8 mouse cellular contexts compared by ENCODE assay signal in the genomic region with DNA sequence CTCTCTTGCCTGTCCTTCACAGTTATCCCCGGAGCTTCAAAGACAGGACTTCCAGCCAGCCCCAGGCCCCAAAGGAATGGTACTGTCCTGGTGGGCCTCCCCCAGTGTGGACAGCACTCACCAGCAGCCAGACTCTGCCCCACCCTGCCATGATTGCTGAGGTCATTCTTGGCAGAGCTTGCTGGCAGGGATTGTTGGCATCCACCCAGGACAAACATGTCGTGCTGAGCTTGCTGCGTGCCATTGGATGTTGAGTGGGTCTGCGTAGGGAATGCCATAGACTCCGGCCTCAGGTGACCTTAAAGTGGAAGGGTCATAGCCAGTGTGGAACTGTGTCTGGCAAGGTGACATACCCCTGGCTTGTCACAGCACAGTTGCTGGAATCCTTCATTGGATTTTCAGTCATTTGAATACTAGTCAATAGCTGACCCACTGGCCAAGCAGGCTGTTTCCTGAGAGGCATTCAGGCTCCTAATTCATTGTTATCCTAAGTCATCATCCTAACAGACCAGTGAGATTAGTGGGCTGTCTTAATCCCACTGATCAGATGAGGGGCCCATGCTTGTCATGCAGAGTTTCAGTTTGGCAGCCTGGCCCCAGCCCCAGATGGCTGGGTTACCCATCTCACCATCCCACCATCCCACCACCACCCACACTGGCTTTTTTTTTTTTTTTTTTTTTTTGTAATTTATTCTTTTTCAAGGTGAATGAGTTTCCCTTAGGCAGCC. TPM values are rescaled to one million over a fixed set of nuclear protein-coding genes. Genes with fewer than 3 reads are reported as not detected.
A peak's percentile ranks its signal among the peaks of the same experiment; 100 is the strongest.
DNase-seq lines count a peak whose midpoint lies in the region; ATAC-seq and TF ChIP-seq lines count a peak whose summit lies in the region.
"Had no signal": no experiment of that assay in that cellular context is flagged by ENCODE, and none has a peak within 500 bp of the region (broad histone marks: within the 10 kb centered on the region; RNA-seq: fewer than 3 reads in every experiment).

No protein-coding gene starts in this region.

- H3K4me3 ChIP-seq in heart, embryonic 13.5 days = no peak overlapping the region
- H3K4me3 ChIP-seq in liver, adult 2 months (ENCODE audit: insufficient read depth, low read depth, low read length) = no peak overlapping the region
- H3K4me3 ChIP-seq: megakaryocyte, embryonic 14.5 days had no signal

- peak; percentile 88 to 91 for DNase-seq in adrenal gland, postnatal 36 days
- peak; percentile 74 for DNase-seq in fibroblast of lung, adult 2 months (ENCODE audit: low read depth)
- DNase-seq in kidney, postnatal 25 days = peak; percentile 91 to 93
- DNase-seq in liver, adult 2 months (ENCODE audit: extremely low read depth, low read depth, low spot score) = peak; percentile 89
- DNase-seq in retina, embryonic 14.5 days (ENCODE audit: low spot score) = peak; percentile 21

- peak overlapping the region; percentile 39; the same call in 1 of the 2 replicates for H3K9ac ChIP-seq in heart, embryonic 13.5 days
- H3K9ac ChIP-seq in liver, adult 2 months (ENCODE audit: low read depth, low read length) = no peak overlapping the region

- no peak for TF ChIP-seq POLR2A in liver, adult 2 months (IDR thresholded peaks at IDR 0.05; ENCODE audit: extremely low read depth, insufficient read depth, low read length)

- peak overlapping the region; percentile 89 for H3K27ac ChIP-seq in heart, embryonic 13.5 days (replicated peaks)
- H3K27ac ChIP-seq in liver, adult 2 months (replicated peaks; ENCODE audit: insufficient read depth, low read depth, low read length) = no peak overlapping the region

- TF ChIP-seq CTCF in liver, adult 2 months (IDR thresholded peaks at IDR 0.05; ENCODE audit: low read depth, low read length) = no peak

- H3K79me2 ChIP-seq in liver, adult 2 months (ENCODE audit: control insufficient read depth, insufficient read depth, low read length) = no peaks in the 10 kb centered on the region

- peak; percentile 74 for ATAC-seq in heart, embryonic 13.5 days (ENCODE audit: extremely low read depth, insufficient number of reproducible peaks, low FRiP score, low TSS enrichment)
- ATAC-seq in CD4-positive, CD25-positive, alpha-beta regulatory T cell, adult 4 months = no peak

- H3K9me3 ChIP-seq in heart, embryonic 13.5 days = no peaks in the 10 kb centered on the region; the same call in 1 of the 2 replicates

- H3K27me3 ChIP-seq in heart, embryonic 13.5 days (replicated peaks) = no peaks in the 10 kb centered on the region
- peaks cover 10% of the 10 kb centered on the region for H3K27me3 ChIP-seq in liver, adult 2 months (ENCODE audit: control insufficient read depth, insufficient read depth, low read length)

- WGBS in heart, embryonic 13.5 days = 7% methylated on average over 5 of the region's 5 CpGs
- 11% methylated on average over 5 of the region's 5 CpGs for WGBS in liver, adult 2 months

- peaks cover 16% of the 10 kb centered on the region for H3K36me3 ChIP-seq in heart, embryonic 13.5 days
- H3K36me3 ChIP-seq in liver, adult 2 months (ENCODE audit: control insufficient read depth, insufficient read depth, low read length) = no peaks in the 10 kb centered on the region

- H3K4me1 ChIP-seq in heart, embryonic 13.5 days = peaks cover 54% of the 10 kb centered on the region
- no peaks in the 10 kb centered on the region for H3K4me1 ChIP-seq in liver, adult 2 months (ENCODE audit: control insufficient read depth, insufficient read depth, low read length)
- H3K4me1 ChIP-seq: megakaryocyte, embryonic 14.5 days had no signal

- H3K4me2 ChIP-seq in heart, embryonic 13.5 days = peak overlapping the region; percentile 7; the same call in 1 of the 2 replicates

RNA-seq across cellular contexts. Expression of a gene that starts 42.0 kb away (rescaled TPM):
- 10 to 100 TPM; 38.5 to 94.6 TPM for total RNA-seq in adrenal gland, postnatal 36 days (2021)
- polyA plus RNA-seq in heart, embryonic 13.5 days (2015; fragmentation: Nextera tagmentation; extraction: Ambion mirVana) = 52.9 and 65.4 TPM in 2 replicates
- 3.2 and 3.6 TPM in 2 replicates for total RNA-seq in liver, adult 2 months (2014; rRNA removed)
- polyA plus RNA-seq in liver, adult 2 months (2012; rRNA removed) = 2.6 and 3.1 TPM in 2 replicates
- polyA plus RNA-seq in CD4-positive, CD25-positive, alpha-beta regulatory T cell, adult 4 months (2017; shearing (Covaris generic)) = not detected

RNA-seq across cellular contexts. Expression of a gene that starts 53.9 kb away (rescaled TPM):
- not detected for total RNA-seq in adrenal gland, postnatal 36 days (2021)
- not detected in 2 replicates for polyA plus RNA-seq in heart, embryonic 13.5 days (2015; fragmentation: Nextera tagmentation; extraction: Ambion mirVana)
- total RNA-seq in liver, adult 2 months (2014; rRNA removed) = 5.6 and 32.1 TPM in 2 replicates
- polyA plus RNA-seq in liver, adult 2 months (2012; rRNA removed) = 0.35 and 0.55 TPM in 2 replicates
- not detected for polyA plus RNA-seq in CD4-positive, CD25-positive, alpha-beta regulatory T cell, adult 4 months (2017; shearing (Covaris generic))

Comparison
In these comparisons a context has a peak if more than half of its experiments do, and no peak if none do; other contexts are left out.
1. DNase-seq: peak in every context shown above with its lines; median percentile 92 in kidney, postnatal 25 days; 90 in adrenal gland, postnatal 36 days; 89 in liver, adult 2 months; 74 in fibroblast of lung, adult 2 months; 21 in retina, embryonic 14.5 days.
2. RNA of a gene that starts 42.0 kb away (polyA plus RNA-seq): 52.9 to 65.4 TPM in heart, embryonic 13.5 days; 2.6 to 3.1 TPM in liver, adult 2 months and not detected in CD4-positive, CD25-positive, alpha-beta regulatory T cell, adult 4 months; every median in the first group is over 10 times any median in the second.